Mouse (Mus musculus): ENCODE data around the gene Ccdc103.

GRCm38 (mm10) chr11:102921491-102921890, 40.5 kb downstream of the Ccdc103 start:
- TF ChIP-seq POLR2A (IDR thresholded peaks at IDR 0.05; ENCODE audit: borderline replicate concordance, extremely low read depth, low read depth, low read length) (no peak), CTCF (IDR thresholded peaks at IDR 0.05; ENCODE audit: insufficient read depth, low read length) (no peak)

Measured in lung, adult 2 months (tissue).